Mouse (Mus musculus) leukemia stem cell, adult 10-12 weeks (primary cell): ENCODE results near the gene Plekhb1. TPM values are rescaled to one million over a fixed set of nuclear protein-coding genes. Genes with fewer than 3 reads are reported as not detected.

Experiments
- polyA plus RNA-seq: library from polyadenylated mRNA; stranded (reverse); fragments of >175 nt; gene quantifications from 2 replicates; pipeline ENCODE4 v1.2.3, GENCODE M21; 2012; ENCODE audit warnings: low replicate concordance

Gene Plekhb1
- polyA plus RNA-seq = not detected in 2 replicates

DNA sequence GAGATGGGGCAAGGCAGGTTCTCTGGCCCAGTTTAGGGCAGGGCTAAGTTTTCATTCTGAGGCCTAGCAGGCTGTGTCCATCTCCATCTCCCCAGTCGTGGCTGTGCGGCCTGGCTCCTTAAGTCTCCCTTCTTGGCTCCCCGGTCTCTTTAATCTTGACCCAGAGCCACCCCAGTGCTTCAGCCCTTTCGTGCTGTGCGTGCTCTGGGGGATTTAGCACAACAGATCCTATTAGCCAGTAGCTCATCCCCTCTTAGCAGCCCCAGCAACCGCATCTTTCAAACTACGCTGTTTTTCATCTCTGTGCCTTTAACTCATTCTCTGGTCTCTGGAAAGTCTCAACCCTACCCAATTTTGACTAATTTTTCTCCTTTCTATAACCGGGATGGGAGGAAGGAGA is at the start of gene Plekhb1:
Plekhb1 (minus strand) TSS at position 184 of the 400 bp plus-strand sequence.

DNA sequence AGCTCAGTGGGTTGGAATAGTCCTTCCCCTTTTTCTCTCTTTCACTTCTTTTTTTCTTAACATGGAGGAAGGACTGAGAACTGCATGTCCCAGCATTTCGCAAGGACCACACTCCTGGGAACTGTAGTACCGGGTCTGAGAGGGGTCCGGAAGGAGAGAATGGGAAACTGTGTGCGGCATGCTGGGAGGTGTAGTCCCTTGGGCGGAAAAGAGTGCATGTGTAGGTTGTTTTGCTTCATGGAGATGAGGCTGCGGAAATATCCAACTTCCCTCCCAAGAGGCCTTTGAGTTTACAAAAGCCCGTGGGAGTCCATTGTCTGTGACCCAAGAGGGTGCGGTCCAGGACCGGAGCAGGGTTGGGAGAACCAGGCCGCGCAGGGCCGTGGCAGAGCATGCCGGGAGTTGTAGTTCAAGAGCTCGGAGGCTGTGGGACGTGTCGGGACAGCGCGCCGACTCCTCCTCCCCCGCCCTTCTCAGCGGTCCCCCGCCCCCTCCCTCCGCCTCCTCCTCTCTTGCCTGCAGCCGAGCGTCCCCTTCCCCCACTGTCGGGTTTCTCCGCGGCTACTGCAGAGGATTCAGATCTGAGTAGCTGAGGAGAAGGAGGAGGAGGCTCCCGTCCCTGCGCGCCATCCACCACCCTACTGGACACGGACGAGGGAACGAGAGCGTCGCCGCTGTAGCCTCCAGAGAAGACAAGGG is 44.1 kb upstream of the Plekhb1 start, which contains the start of gene Fam168a:
Fam168a (plus strand) TSS at position 493 of the 699 bp plus-strand sequence.

DNA sequence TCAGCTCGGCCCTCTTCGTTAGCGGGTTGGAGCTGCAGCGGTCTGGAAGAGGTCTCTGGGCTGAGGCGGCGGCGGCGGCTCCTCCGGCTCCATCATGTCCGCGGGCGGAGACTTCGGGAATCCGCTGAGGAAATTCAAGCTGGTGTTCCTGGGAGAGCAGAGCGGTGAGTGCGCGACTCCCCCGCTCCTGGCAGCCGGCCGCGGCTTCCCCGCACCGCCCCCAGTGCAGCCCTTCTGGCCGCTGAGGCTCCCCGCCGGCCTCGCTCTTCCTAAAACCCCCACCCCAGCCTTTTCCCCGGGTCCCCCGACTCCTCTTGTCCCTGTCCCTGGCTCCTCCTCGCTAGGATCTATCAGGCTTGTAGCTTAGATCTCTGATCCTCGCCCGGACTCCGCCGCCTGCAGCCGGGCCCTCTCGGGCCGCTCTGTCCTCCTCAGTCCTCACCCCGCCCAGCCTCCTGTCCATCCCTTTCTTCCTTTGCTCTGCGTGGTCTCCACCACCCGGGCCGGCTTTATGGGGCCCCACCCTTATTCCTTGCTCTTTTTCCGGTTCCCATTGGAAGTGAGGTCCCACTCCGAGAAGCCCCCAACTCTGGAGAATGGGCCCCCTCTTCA is 54.0 kb downstream of the Plekhb1 start, which contains the start of gene Mrpl48:
Mrpl48 (minus strand) TSS at position 172 of the 612 bp plus-strand sequence.

DNA sequence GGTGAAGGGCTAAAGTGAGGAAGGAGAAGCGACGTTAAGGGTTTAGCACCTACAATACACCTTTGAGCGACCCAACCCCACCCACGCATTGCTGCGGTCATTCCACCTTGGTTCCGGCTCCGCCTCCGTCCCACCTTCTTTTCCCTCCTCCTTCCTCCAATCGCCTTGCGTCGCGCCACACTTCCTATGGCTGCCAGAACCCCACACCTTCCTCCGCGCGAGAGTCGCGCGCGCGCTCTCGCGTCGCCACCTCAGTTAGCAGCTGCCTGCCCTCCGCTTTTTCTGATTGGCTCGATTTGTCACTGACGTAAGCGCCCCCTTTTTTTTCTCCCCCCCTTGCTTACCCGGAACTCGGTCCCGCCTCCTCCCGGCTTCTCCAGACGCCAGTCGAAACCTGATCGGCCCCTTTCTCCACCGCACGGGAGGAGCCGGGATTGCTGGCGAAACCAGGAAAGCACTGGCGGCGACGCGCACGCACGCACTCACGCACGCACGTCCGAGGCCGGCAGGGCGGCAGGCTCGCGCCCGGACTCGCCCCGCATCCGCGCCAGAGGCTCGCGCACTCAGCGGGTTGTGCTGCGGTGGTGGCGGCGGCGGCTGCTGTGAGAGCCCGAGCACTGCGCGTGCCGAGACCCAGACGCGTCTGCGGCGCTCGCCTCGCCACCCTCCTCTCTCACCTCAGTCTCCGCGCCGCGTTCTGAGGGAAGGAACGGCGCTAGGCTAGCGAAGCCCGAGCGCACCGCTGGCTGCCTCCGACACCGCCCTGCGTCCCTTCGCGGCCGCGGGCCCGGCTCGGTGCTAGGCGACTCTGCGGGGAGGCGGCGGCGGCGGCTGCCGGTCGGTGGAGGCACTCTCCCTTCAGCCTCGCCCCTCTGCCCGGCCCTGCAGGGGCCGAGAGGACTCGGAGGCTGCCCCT is 54.7 kb downstream of the Plekhb1 start, which contains the start of gene Rab6a:
Rab6a (plus strand) TSS at position 197 of the 916 bp plus-strand sequence.

Other genes starting within 250 kb of the Plekhb1 start
- gene Ucp3, start 189.4 kb downstream of the Plekhb1 start, polyA plus RNA-seq = 0.14 and 0.38 TPM in 2 replicates
- 668 and 693 TPM in 2 replicates for gene Ucp2, start 169.1 kb downstream of the Plekhb1 start, polyA plus RNA-seq
- gene Dnajb13, start 147.5 kb downstream of the Plekhb1 start, polyA plus RNA-seq = 0.76 TPM in 1 of 2 replicates, not detected in the other
- gene Coa4, start 125.3 kb downstream of the Plekhb1 start, polyA plus RNA-seq = 4.2 and 6.8 TPM in 2 replicates
- gene Rab6a, start 55.0 kb downstream of the Plekhb1 start, polyA plus RNA-seq = 34.3 and 34.8 TPM in 2 replicates
- gene Mrpl48, start 54.1 kb downstream of the Plekhb1 start, polyA plus RNA-seq = 0.89 and 1.2 TPM in 2 replicates
- 22.7 and 58.3 TPM in 2 replicates for gene Fam168a, start 44.2 kb upstream of the Plekhb1 start, polyA plus RNA-seq
- gene Relt, start 201.0 kb upstream of the Plekhb1 start, polyA plus RNA-seq = 46.2 and 86.4 TPM in 2 replicates